Mouse (Mus musculus): Measurements from ENCODE around the gene 1700034J05Rik. TPM values are rescaled to one million over a fixed set of nuclear protein-coding genes. Genes with fewer than 3 reads are reported as not detected.
A peak's percentile ranks its signal among the peaks of the same experiment; 100 is the strongest.

1700034J05Rik gene
- polyA plus RNA-seq, 1 experiment from 2014 or later: not detected

- H3K4me2 ChIP-seq (ENCODE audit: low read depth, low read length): no peak overlapping the region
- no peak for DNase-seq (ENCODE audit: low spot score)
- WGBS: 74% methylated on average over 6 of the region's 6 CpGs
- no peak overlapping the region for H3K4me3 ChIP-seq (ENCODE audit: low read depth, low read length)
- no peak overlapping the region for H3K27ac ChIP-seq (replicated peaks; ENCODE audit: low read depth, low read length)
- H3K9me3 ChIP-seq (replicated peaks; ENCODE audit: control insufficient read depth, low read length): no peaks in the 10 kb centered on the region
- no peak overlapping the region for H3K9ac ChIP-seq (replicated peaks; ENCODE audit: low read length)
- H3K4me1 ChIP-seq (ENCODE audit: control insufficient read depth, insufficient read depth, low read length): no peaks in the 10 kb centered on the region
- no peak for ATAC-seq (replicated peaks; ENCODE audit: insufficient number of reproducible peaks, low FRiP score, low TSS enrichment, low read depth)
- H3K36me3 ChIP-seq (replicated peaks; ENCODE audit: control insufficient read depth, insufficient read depth, low read depth, low read length): no peaks in the 10 kb centered on the region
- H3K27me3 ChIP-seq (ENCODE audit: control insufficient read depth, insufficient read depth, low read length): no peaks in the 10 kb centered on the region
Measured at GRCm38 (mm10) chr6:146961832-146962481, 7.7 kb upstream of the 1700034J05Rik start.

GRCm38 (mm10) chr6:146960956-146961355 lies 6.7 kb upstream of the 1700034J05Rik start:
- 77% methylated on average over 5 of the region's 5 CpGs for WGBS
- H3K4me2 ChIP-seq (ENCODE audit: low read depth, low read length): no peak overlapping the region
- no peak for ATAC-seq (replicated peaks; ENCODE audit: insufficient number of reproducible peaks, low FRiP score, low TSS enrichment, low read depth)

GRCm38 (mm10) chr6:146959908-146960680 lies 5.9 kb upstream of the 1700034J05Rik start:
- H3K9ac ChIP-seq (replicated peaks; ENCODE audit: low read length): no peak overlapping the region
- no peaks in the 10 kb centered on the region for H3K36me3 ChIP-seq (replicated peaks; ENCODE audit: control insufficient read depth, insufficient read depth, low read depth, low read length)
- 82% methylated on average over 9 of the region's 9 CpGs for WGBS
- H3K9me3 ChIP-seq (replicated peaks; ENCODE audit: control insufficient read depth, low read length): no peaks in the 10 kb centered on the region
- DNase-seq (ENCODE audit: low spot score) (no peak), ATAC-seq (replicated peaks; ENCODE audit: insufficient number of reproducible peaks, low FRiP score, low TSS enrichment, low read depth) (no peak)
- H3K4me3 ChIP-seq (ENCODE audit: low read depth, low read length): no peak overlapping the region
- no peaks in the 10 kb centered on the region for H3K27me3 ChIP-seq (ENCODE audit: control insufficient read depth, insufficient read depth, low read length)
- no peaks in the 10 kb centered on the region for H3K4me1 ChIP-seq (ENCODE audit: control insufficient read depth, insufficient read depth, low read length)
- H3K4me2 ChIP-seq (ENCODE audit: low read depth, low read length): no peak overlapping the region
- no peak overlapping the region for H3K27ac ChIP-seq (replicated peaks; ENCODE audit: low read depth, low read length)

More at GRCm38 (mm10) chr6:146960956-146961355, 6.7 kb upstream of the 1700034J05Rik start:
- no peak overlapping the region for H3K27ac ChIP-seq (replicated peaks; ENCODE audit: low read depth, low read length)
- no peak overlapping the region for H3K9ac ChIP-seq (replicated peaks; ENCODE audit: low read length)
- no peak overlapping the region for H3K4me3 ChIP-seq (ENCODE audit: low read depth, low read length)
- H3K36me3 ChIP-seq (replicated peaks; ENCODE audit: control insufficient read depth, insufficient read depth, low read depth, low read length): no peaks in the 10 kb centered on the region
- H3K9me3 ChIP-seq (replicated peaks; ENCODE audit: control insufficient read depth, low read length): no peaks in the 10 kb centered on the region
- no peak for DNase-seq (ENCODE audit: low spot score)
- H3K4me1 ChIP-seq (ENCODE audit: control insufficient read depth, insufficient read depth, low read length): no peaks in the 10 kb centered on the region
- no peaks in the 10 kb centered on the region for H3K27me3 ChIP-seq (ENCODE audit: control insufficient read depth, insufficient read depth, low read length)

GRCm38 (mm10) chr6:146958694-146959093 lies 4.5 kb upstream of the 1700034J05Rik start:
- Histone ChIP-seq H3K27ac (replicated peaks; ENCODE audit: low read depth, low read length) (no peak overlapping the region), H3K9ac (replicated peaks; ENCODE audit: low read length) (no peak overlapping the region), H3K36me3 (replicated peaks; ENCODE audit: control insufficient read depth, insufficient read depth, low read depth, low read length) (no peaks in the 10 kb centered on the region), H3K27me3 (ENCODE audit: control insufficient read depth, insufficient read depth, low read length) (no peaks in the 10 kb centered on the region), H3K4me2 (ENCODE audit: low read depth, low read length) (no peak overlapping the region), H3K4me1 (ENCODE audit: control insufficient read depth, insufficient read depth, low read length) (no peaks in the 10 kb centered on the region), H3K4me3 (ENCODE audit: low read depth, low read length) (no peak overlapping the region), H3K9me3 (replicated peaks; ENCODE audit: control insufficient read depth, low read length) (no peaks in the 10 kb centered on the region)
- no peak for ATAC-seq (replicated peaks; ENCODE audit: insufficient number of reproducible peaks, low FRiP score, low TSS enrichment, low read depth)
- WGBS: 70% methylated on average over 1 of the region's 1 CpGs
- DNase-seq (ENCODE audit: low spot score): no peak

- Histone ChIP-seq H3K4me2 (ENCODE audit: low read depth, low read length) (no peak overlapping the region), H3K4me1 (ENCODE audit: control insufficient read depth, insufficient read depth, low read length) (no peaks in the 10 kb centered on the region), H3K4me3 (ENCODE audit: low read depth, low read length) (no peak overlapping the region), H3K27ac (replicated peaks; ENCODE audit: low read depth, low read length) (no peak overlapping the region), H3K9ac (replicated peaks; ENCODE audit: low read length) (no peak overlapping the region), H3K27me3 (ENCODE audit: control insufficient read depth, insufficient read depth, low read length) (no peaks in the 10 kb centered on the region), H3K9me3 (replicated peaks; ENCODE audit: control insufficient read depth, low read length) (no peaks in the 10 kb centered on the region), H3K36me3 (replicated peaks; ENCODE audit: control insufficient read depth, insufficient read depth, low read depth, low read length) (no peaks in the 10 kb centered on the region)
- WGBS: 87% methylated on average over 1 of the region's 1 CpGs
- DNase-seq (ENCODE audit: low spot score) (no peak), ATAC-seq (replicated peaks; ENCODE audit: insufficient number of reproducible peaks, low FRiP score, low TSS enrichment, low read depth) (no peak)
Measured at GRCm38 (mm10) chr6:146956961-146957360, 2.7 kb upstream of the 1700034J05Rik start.

- DNase-seq (ENCODE audit: low spot score) (peak; percentile 31), ATAC-seq (replicated peaks; ENCODE audit: insufficient number of reproducible peaks, low FRiP score, low TSS enrichment, low read depth) (0 out of 2 replicates have a peak, but pooled peaks have one; percentile 58)
- Histone ChIP-seq H3K27ac (replicated peaks; ENCODE audit: low read depth, low read length) (no peak overlapping the region), H3K9me3 (replicated peaks; ENCODE audit: control insufficient read depth, low read length) (no peaks in the 10 kb centered on the region), H3K4me2 (ENCODE audit: low read depth, low read length) (no peak overlapping the region), H3K9ac (replicated peaks; ENCODE audit: low read length) (no peak overlapping the region), H3K36me3 (replicated peaks; ENCODE audit: control insufficient read depth, insufficient read depth, low read depth, low read length) (no peaks in the 10 kb centered on the region), H3K4me1 (ENCODE audit: control insufficient read depth, insufficient read depth, low read length) (no peaks in the 10 kb centered on the region), H3K27me3 (ENCODE audit: control insufficient read depth, insufficient read depth, low read length) (no peaks in the 10 kb centered on the region), H3K4me3 (ENCODE audit: low read depth, low read length) (no peak overlapping the region)
- WGBS: 25% methylated on average over 12 of the region's 12 CpGs
Measured at GRCm38 (mm10) chr6:146955896-146956295, 1.7 kb upstream of the 1700034J05Rik start.

- ATAC-seq (replicated peaks; ENCODE audit: insufficient number of reproducible peaks, low FRiP score, low TSS enrichment, low read depth) (no peak), DNase-seq (ENCODE audit: low spot score) (no peak)
- WGBS: 67% methylated on average over 1 of the region's 1 CpGs
- no peaks in the 10 kb centered on the region for H3K4me1 ChIP-seq (ENCODE audit: control insufficient read depth, insufficient read depth, low read length)
- no peaks in the 10 kb centered on the region for H3K27me3 ChIP-seq (ENCODE audit: control insufficient read depth, insufficient read depth, low read length)
- no peak overlapping the region for H3K27ac ChIP-seq (replicated peaks; ENCODE audit: low read depth, low read length)
- no peak overlapping the region for H3K9ac ChIP-seq (replicated peaks; ENCODE audit: low read length)
- H3K36me3 ChIP-seq (replicated peaks; ENCODE audit: control insufficient read depth, insufficient read depth, low read depth, low read length): no peaks in the 10 kb centered on the region
- no peak overlapping the region for H3K4me3 ChIP-seq (ENCODE audit: low read depth, low read length)
- H3K9me3 ChIP-seq (replicated peaks; ENCODE audit: control insufficient read depth, low read length): no peaks in the 10 kb centered on the region
- no peak overlapping the region for H3K4me2 ChIP-seq (ENCODE audit: low read depth, low read length)
Measured at GRCm38 (mm10) chr6:146955475-146955874, 1.3 kb upstream of the 1700034J05Rik start.

- H3K27me3 ChIP-seq (ENCODE audit: control insufficient read depth, insufficient read depth, low read length): no peaks in the 10 kb centered on the region
- DNase-seq (ENCODE audit: low spot score) (no peak), ATAC-seq (replicated peaks; ENCODE audit: insufficient number of reproducible peaks, low FRiP score, low TSS enrichment, low read depth) (no peak)
- H3K4me1 ChIP-seq (ENCODE audit: control insufficient read depth, insufficient read depth, low read length): 0 out of 2 replicates have a peak, but pooled peaks cover 3% of the 10 kb centered on the region
- no peak overlapping the region for H3K4me3 ChIP-seq (ENCODE audit: low read depth, low read length)
- H3K9me3 ChIP-seq (replicated peaks; ENCODE audit: control insufficient read depth, low read length): no peaks in the 10 kb centered on the region
- 4% methylated on average over 1 of the region's 1 CpGs for WGBS
- no peaks in the 10 kb centered on the region for H3K36me3 ChIP-seq (replicated peaks; ENCODE audit: control insufficient read depth, insufficient read depth, low read depth, low read length)
- H3K27ac ChIP-seq (replicated peaks; ENCODE audit: low read depth, low read length): no peak overlapping the region
- H3K9ac ChIP-seq (replicated peaks; ENCODE audit: low read length): no peak overlapping the region
- no peak overlapping the region for H3K4me2 ChIP-seq (ENCODE audit: low read depth, low read length)
Measured at GRCm38 (mm10) chr6:146950454-146950832, 3.8 kb downstream of the 1700034J05Rik start.

All from embryonic facial prominence, embryonic 11.5 days (tissue).